Comparison of ENCODE assay signal across 9 mouse cellular contexts in the genomic region with DNA sequence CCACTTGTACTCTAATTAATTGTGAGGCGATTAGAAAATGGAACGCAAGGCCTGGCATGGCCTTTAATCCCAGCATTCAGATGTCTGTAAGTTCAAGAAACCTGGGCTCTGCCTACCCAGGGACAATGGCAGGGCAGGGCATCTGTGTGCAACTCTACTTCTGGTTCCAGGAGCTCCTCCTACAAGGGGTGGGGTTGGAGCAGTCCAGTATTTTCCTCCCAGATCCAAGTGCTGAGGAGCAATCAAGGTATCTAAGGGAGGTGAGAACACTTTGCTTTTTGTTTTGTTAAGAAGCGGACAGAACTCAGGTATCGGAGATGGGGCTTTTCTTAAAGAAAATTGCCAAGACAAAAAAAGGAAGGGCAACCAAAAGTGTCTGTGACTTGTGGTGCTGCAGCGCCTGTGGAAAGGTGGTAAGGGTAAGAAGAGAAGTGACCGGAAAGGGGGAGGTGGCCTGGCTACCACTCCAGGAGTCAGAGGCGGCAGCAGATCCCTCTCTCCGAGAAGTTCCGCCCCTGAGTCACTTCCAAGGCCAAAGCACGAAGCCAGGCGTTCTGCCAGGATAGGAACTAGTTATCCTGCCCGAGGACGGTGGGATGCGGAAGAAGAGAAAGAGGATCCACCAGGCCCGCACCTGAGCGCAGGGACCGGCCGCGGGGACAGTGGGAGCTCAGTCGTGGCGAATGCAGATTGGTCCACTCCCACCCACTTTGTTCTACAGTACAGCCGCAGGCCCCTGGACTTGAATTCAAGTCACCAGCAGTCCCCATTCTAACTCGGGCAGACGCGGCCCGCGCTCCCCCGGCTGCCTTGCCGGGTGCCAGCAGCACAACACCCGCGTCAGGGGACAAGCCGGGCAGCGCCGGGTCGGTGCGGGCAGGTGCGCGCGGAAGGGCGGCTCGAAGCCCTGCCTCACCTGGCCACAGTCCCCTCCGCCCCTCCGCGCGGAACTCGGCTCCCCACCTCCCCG. TPM values are rescaled to one million over a fixed set of nuclear protein-coding genes. Genes with fewer than 3 reads are reported as not detected.
DNase-seq lines count a peak whose midpoint lies in the region; ATAC-seq and TF ChIP-seq lines count a peak whose summit lies in the region.
"Had no signal": no experiment of that assay in that cellular context is flagged by ENCODE, and none has a peak within 500 bp of the region (broad histone marks: within the 10 kb centered on the region; RNA-seq: fewer than 3 reads in every experiment).

No protein-coding gene starts in this region.

- peak; percentile 63 for ATAC-seq in kidney, embryonic 15.5 days (replicated peaks; ENCODE audit: low FRiP score)
- ATAC-seq in stomach, embryonic 14.5 days (ENCODE audit: insufficient number of reproducible peaks, insufficient read depth, low FRiP score, low read depth): no peak

- WGBS in heart, embryonic 10.5 days: 4% methylated on average over 47 of the region's 47 CpGs
- 5% methylated on average over 47 of the region's 47 CpGs for WGBS in kidney, embryonic 15.5 days
- 5% methylated on average over 46 of the region's 47 CpGs for WGBS in stomach, embryonic 14.5 days

- H3K4me2 ChIP-seq in kidney, embryonic 15.5 days: peak overlapping the region; percentile 97
- H3K4me2 ChIP-seq in stomach, embryonic 14.5 days (replicated peaks; ENCODE audit: low read depth, low read length): peak overlapping the region; percentile 73

- DNase-seq in layer of hippocampus, adult 2 months (ENCODE audit: low spot score in 2 of 2): peak in 1 of 2 experiments; percentile 13
- no peak for DNase-seq in layer of hippocampus, adult 9-11 months
- DNase-seq in cerebellum, postnatal 14 days: peak; percentile 59 to 66
- no peak for DNase-seq in heart, embryonic 10.5 days (ENCODE audit: low spot score)
- peak; percentile 85 for DNase-seq in lung, postnatal 36 days
- DNase-seq in left cerebral cortex, adult 8-10 months (ENCODE audit: low spot score in 2 of 2): no peak

- peak overlapping the region; percentile 63 for H3K9ac ChIP-seq in kidney, embryonic 15.5 days
- H3K9ac ChIP-seq in stomach, embryonic 14.5 days (replicated peaks; ENCODE audit: low read depth, low read length): peak overlapping the region; percentile 40

- H3K27ac ChIP-seq in layer of hippocampus, adult 2 months: peak overlapping the region; percentile 85
- peak overlapping the region; percentile 85 for H3K27ac ChIP-seq in heart, embryonic 10.5 days
- peak overlapping the region; percentile 87 for H3K27ac ChIP-seq in kidney, embryonic 15.5 days
- H3K27ac ChIP-seq in stomach, embryonic 14.5 days (ENCODE audit: low read length): peak overlapping the region; percentile 70

- H3K4me3 ChIP-seq in layer of hippocampus, adult 2 months: peak overlapping the region; percentile 68
- peak overlapping the region; percentile 81 for H3K4me3 ChIP-seq in heart, embryonic 10.5 days
- H3K4me3 ChIP-seq in kidney, embryonic 15.5 days (replicated peaks): peak overlapping the region; percentile 69
- H3K4me3 ChIP-seq in stomach, embryonic 14.5 days (ENCODE audit: low read depth, low read length): peak overlapping the region; percentile 59

- H3K27me3 ChIP-seq in heart, embryonic 10.5 days (ENCODE audit: insufficient read depth, poor library complexity, severe bottlenecking): peaks cover 90% of the 10 kb centered on the region
- peaks cover 33% of the 10 kb centered on the region for H3K27me3 ChIP-seq in kidney, embryonic 15.5 days
- H3K27me3 ChIP-seq in stomach, embryonic 14.5 days (ENCODE audit: control insufficient read depth, insufficient read depth, low read length): no peaks in the 10 kb centered on the region
- H3K27me3 ChIP-seq: Patski had no signal

- H3K36me3 ChIP-seq in heart, embryonic 10.5 days: no peaks in the 10 kb centered on the region
- H3K36me3 ChIP-seq in kidney, embryonic 15.5 days: no peaks in the 10 kb centered on the region
- H3K36me3 ChIP-seq in stomach, embryonic 14.5 days (ENCODE audit: control insufficient read depth, insufficient read depth, low read length): no peaks in the 10 kb centered on the region

- no peak for TF ChIP-seq CTCF in layer of hippocampus, adult 2 months (conservative IDR thresholded peaks at IDR 0.05)

- peaks cover 29% of the 10 kb centered on the region for H3K4me1 ChIP-seq in heart, embryonic 10.5 days
- H3K4me1 ChIP-seq in kidney, embryonic 15.5 days: peaks cover 43% of the 10 kb centered on the region
- 0 out of 2 replicates have a peak, but pooled peaks cover 7% of the 10 kb centered on the region for H3K4me1 ChIP-seq in stomach, embryonic 14.5 days (ENCODE audit: control insufficient read depth, insufficient read depth, low read length)

- H3K9me3 ChIP-seq in heart, embryonic 10.5 days: no peaks in the 10 kb centered on the region
- no peaks in the 10 kb centered on the region for H3K9me3 ChIP-seq in kidney, embryonic 15.5 days (replicated peaks)
- H3K9me3 ChIP-seq in stomach, embryonic 14.5 days (ENCODE audit: control insufficient read depth, low read depth, low read length): no peaks in the 10 kb centered on the region

RNA-seq across cellular contexts. Expression of gene Cyb561, which starts 9.7 kb away (rescaled TPM):
- 10 to 100 TPM; 47.3 to 49.6 TPM for total RNA-seq in layer of hippocampus, adult 2 months (2021)
- 4.1 and 4.6 TPM in 2 replicates for polyA plus RNA-seq in heart, embryonic 10.5 days (2016; fragmentation: Nextera tagmentation; extraction: Ambion mirVana)
- polyA plus RNA-seq in kidney, embryonic 15.5 days (2015; fragmentation: Nextera tagmentation; extraction: Ambion mirVana): 28.9 and 39.8 TPM in 2 replicates
- polyA plus RNA-seq in stomach, embryonic 14.5 days (2014; fragmentation: Nextera tagmentation; extraction: Ambion mirVana): 36.8 and 39.0 TPM in 2 replicates
- total RNA-seq in left cerebral cortex, adult 8-10 months (2022): 10 to 100 TPM; 86.6 to 90.7 (median 89.1) TPM

RNA-seq across cellular contexts. Expression of gene Ace, which starts 24.3 kb away (rescaled TPM):
- 1 to 10 TPM; 6.4 to 6.8 TPM for total RNA-seq in layer of hippocampus, adult 2 months (2021)
- polyA plus RNA-seq in heart, embryonic 10.5 days (2016; fragmentation: Nextera tagmentation; extraction: Ambion mirVana): 0.43 and 0.65 TPM in 2 replicates
- polyA plus RNA-seq in kidney, embryonic 15.5 days (2015; fragmentation: Nextera tagmentation; extraction: Ambion mirVana): 9.8 and 11.1 TPM in 2 replicates
- polyA plus RNA-seq in stomach, embryonic 14.5 days (2014; fragmentation: Nextera tagmentation; extraction: Ambion mirVana): 0.72 and 0.80 TPM in 2 replicates
- total RNA-seq in left cerebral cortex, adult 8-10 months (2022): 10 to 100 TPM; 18.6 to 24.5 (median 20.5) TPM

RNA-seq across cellular contexts. Expression of gene Ace3, which starts 51.1 kb away (rescaled TPM):
- not detected for total RNA-seq in layer of hippocampus, adult 2 months (2021)
- not detected in 2 replicates for polyA plus RNA-seq in heart, embryonic 10.5 days (2016; fragmentation: Nextera tagmentation; extraction: Ambion mirVana)
- not detected in 2 replicates for polyA plus RNA-seq in kidney, embryonic 15.5 days (2015; fragmentation: Nextera tagmentation; extraction: Ambion mirVana)
- not detected in 2 replicates for polyA plus RNA-seq in stomach, embryonic 14.5 days (2014; fragmentation: Nextera tagmentation; extraction: Ambion mirVana)
- total RNA-seq in left cerebral cortex, adult 8-10 months (2022): not detected
- polyA plus RNA-seq: Patski had no signal

Comparison
In these comparisons a context has a peak if more than half of its experiments do, and no peak if none do; other contexts are left out.
1. DNase-seq: peak in cerebellum, postnatal 14 days (2 of 2) and lung, postnatal 36 days (single experiment); none in layer of hippocampus, adult 9-11 months (single experiment), heart, embryonic 10.5 days (single experiment) and left cerebral cortex, adult 8-10 months (0 of 2).
2. Peak in every context shown above with its lines, with median percentiles within 50 percentile points of each other: H3K27ac ChIP-seq and H3K4me3 ChIP-seq.